Comparison of ENCODE assay signal across 36 mouse cellular contexts in genomic region chr6:72315384-72315783, GRCm38 (mm10). TPM values are rescaled to one million over a fixed set of nuclear protein-coding genes. Genes with fewer than 3 reads are reported as not detected.
A peak's percentile ranks its signal among the peaks of the same experiment; 100 is the strongest.
DNase-seq lines count a peak whose midpoint lies in the region; ATAC-seq and TF ChIP-seq lines count a peak whose summit lies in the region.
"Had no signal": no experiment of that assay in that cellular context is flagged by ENCODE, and none has a peak within 500 bp of the region (broad histone marks: within the 10 kb centered on the region; RNA-seq: fewer than 3 reads in every experiment).

No protein-coding gene starts in this region.

- no peak overlapping the region for H3K4me2 ChIP-seq in heart, embryonic 14.5 days (ENCODE audit: low read length)
- H3K4me2 ChIP-seq in lung, postnatal 0 days (replicated peaks; ENCODE audit: low read depth, low read length) = no peak overlapping the region
- H3K4me2 ChIP-seq in stomach, postnatal 0 days (replicated peaks; ENCODE audit: low read depth) = no peak overlapping the region
- H3K4me2 ChIP-seq: embryonic facial prominence, embryonic 13.5 days; forebrain, embryonic 15.5 days; liver, embryonic 12.5 days; midbrain, embryonic 12.5 days; neural tube, embryonic 12.5 days had no signal

- H3K27me3 ChIP-seq in heart, embryonic 14.5 days (ENCODE audit: control insufficient read depth, insufficient read depth, low read length) = no peaks in the 10 kb centered on the region
- no peaks in the 10 kb centered on the region for H3K27me3 ChIP-seq in lung, postnatal 0 days (replicated peaks; ENCODE audit: insufficient read depth, low read length)
- H3K27me3 ChIP-seq in stomach, postnatal 0 days (ENCODE audit: control insufficient read depth, insufficient read depth, low read length) = no peaks in the 10 kb centered on the region
- H3K27me3 ChIP-seq: embryonic facial prominence, embryonic 13.5 days; forebrain, embryonic 15.5 days; liver, embryonic 12.5 days; midbrain, embryonic 12.5 days; neural tube, embryonic 12.5 days had no signal

- TF ChIP-seq EP300 in lung, postnatal 0 days (IDR thresholded peaks at IDR 0.05) = no peak; the same call in 1 of the 2 replicates
- no peak for TF ChIP-seq EP300 in stomach, postnatal 0 days (optimal IDR thresholded peaks at IDR 0.05)

- no peak for TF ChIP-seq CTCF in gastrocnemius, adult 2 months (IDR thresholded peaks at IDR 0.05)
- TF ChIP-seq CTCF in lung, postnatal 0 days (IDR thresholded peaks at IDR 0.05) = no peak
- TF ChIP-seq CTCF in stomach, postnatal 0 days (IDR thresholded peaks at IDR 0.05; ENCODE audit: low read depth) = no peak

- intact Hi-C loops in gastrocnemius, adult 2 months (cut with DNase I) = loop anchor here (5.0 kb wide), 1 partner anchor 128 kb away; no protein-coding TSS in a partner anchor
- intact Hi-C loops in heart, postnatal 10 days (cut with DNase I) = no loop called here

- H3K36me3 ChIP-seq in heart, embryonic 14.5 days (ENCODE audit: control insufficient read depth, insufficient read depth, low read length) = peaks cover 38% of the 10 kb centered on the region
- peaks cover 25% of the 10 kb centered on the region for H3K36me3 ChIP-seq in lung, postnatal 0 days (ENCODE audit: insufficient read depth, low read length)
- H3K36me3 ChIP-seq in stomach, postnatal 0 days (ENCODE audit: control insufficient read depth, insufficient read depth, low read length) = peaks cover 2% of the 10 kb centered on the region; the same call in 1 of the 2 replicates

- H3K4me3 ChIP-seq in gastrocnemius, adult 2 months = no peak overlapping the region
- no peak overlapping the region for H3K4me3 ChIP-seq in heart, embryonic 14.5 days (ENCODE audit: control insufficient read depth in 1 of 2, insufficient read depth in 1 of 2, low read depth in 1 of 2, low read length in 2 of 2)
- H3K4me3 ChIP-seq in lung, postnatal 0 days (ENCODE audit: low read depth, low read length) = no peak overlapping the region
- H3K4me3 ChIP-seq in stomach, postnatal 0 days (ENCODE audit: low read depth, low read length) = no peak overlapping the region
- H3K4me3 ChIP-seq: embryonic facial prominence, embryonic 13.5 days; forebrain, embryonic 10.5 days; forebrain, embryonic 15.5 days; liver, embryonic 12.5 days; midbrain, embryonic 12.5 days; myocyte; neural tube, embryonic 12.5 days had no signal

- peak overlapping the region; percentile 27; the same call in 1 of the 2 replicates for H3K9ac ChIP-seq in heart, embryonic 14.5 days (ENCODE audit: low read length)
- H3K9ac ChIP-seq in lung, postnatal 0 days (replicated peaks; ENCODE audit: low read depth) = no peak overlapping the region
- H3K9ac ChIP-seq in stomach, postnatal 0 days (ENCODE audit: low read length) = no peak overlapping the region
- H3K9ac ChIP-seq: embryonic facial prominence, embryonic 13.5 days; forebrain, embryonic 15.5 days; liver, embryonic 12.5 days; liver, postnatal 0 days; midbrain, embryonic 12.5 days; neural tube, embryonic 12.5 days had no signal

- no peak for DNase-seq in gastrocnemius, adult 2 months
- no peak for DNase-seq in gastrocnemius, adult 8-10 months (ENCODE audit: low spot score in 2 of 2)
- DNase-seq in heart, postnatal 10 days = no peak
- DNase-seq in lung, postnatal 0 days (ENCODE audit: low spot score) = no peak
- DNase-seq in lung, postnatal 4 days = no peak
- DNase-seq in stomach, postnatal 0 days (ENCODE audit: low spot score) = no peak
- DNase-seq: adrenal gland, postnatal 25 days; cerebellum, adult 18-20 months; cerebellum, postnatal 10 days; gastrocnemius, postnatal 10 days; kidney, adult 8-10 months; left cerebral cortex, postnatal 4 days; liver, postnatal 0 days; right cerebral cortex, adult 18-20 months; thymus, adult 2 months; thymus, postnatal 36 days had no signal

- WGBS in heart, embryonic 14.5 days = 54% methylated on average over 2 of the region's 2 CpGs
- 76% methylated on average over 2 of the region's 2 CpGs for WGBS in lung, postnatal 0 days
- 87% methylated on average over 2 of the region's 2 CpGs for WGBS in stomach, postnatal 0 days

- peaks cover 24 to 36% of the 10 kb centered on the region in 2 experiments for H3K4me1 ChIP-seq in heart, embryonic 14.5 days (ENCODE audit: control insufficient read depth in 2 of 2, insufficient read depth in 2 of 2, low read length in 2 of 2)
- no peaks in the 10 kb centered on the region for H3K4me1 ChIP-seq in lung, postnatal 0 days (ENCODE audit: insufficient read depth, low read depth, low read length)
- no peaks in the 10 kb centered on the region for H3K4me1 ChIP-seq in stomach, postnatal 0 days (replicated peaks; ENCODE audit: control insufficient read depth, insufficient read depth)
- H3K4me1 ChIP-seq: embryonic facial prominence, embryonic 13.5 days; forebrain, embryonic 10.5 days; forebrain, embryonic 15.5 days; midbrain, embryonic 12.5 days; neural tube, embryonic 12.5 days had no signal

- H3K27ac ChIP-seq in gastrocnemius, adult 2 months = 0 out of 2 replicates have a peak overlapping the region, but pooled peaks have one; percentile 31
- peak overlapping the region; percentile 23 to 77; a peak in 3 of 4 replicates for H3K27ac ChIP-seq in heart, embryonic 14.5 days (replicated peaks in 1 of 2; ENCODE audit: control insufficient read depth in 1 of 2, insufficient read depth in 1 of 2, low read depth in 2 of 2, low read length in 2 of 2)
- H3K27ac ChIP-seq in lung, postnatal 0 days (ENCODE audit: low read length) = peak overlapping the region; percentile 26; the same call in 1 of the 2 replicates
- no peak overlapping the region for H3K27ac ChIP-seq in stomach, postnatal 0 days (replicated peaks)
- H3K27ac ChIP-seq: embryonic facial prominence, embryonic 13.5 days; forebrain, embryonic 10.5 days; forebrain, embryonic 15.5 days; kidney, postnatal 0 days; liver, embryonic 12.5 days; midbrain, embryonic 12.5 days; neural tube, embryonic 12.5 days had no signal

- ATAC-seq in heart, embryonic 14.5 days (ENCODE audit: insufficient number of reproducible peaks, insufficient read depth, low FRiP score, low read depth) = no peak
- peak; percentile 13 for ATAC-seq in lung, postnatal 0 days
- ATAC-seq in stomach, postnatal 0 days (ENCODE audit: low FRiP score, low TSS enrichment) = peak; percentile 57; the same call in 1 of the 2 replicates
- no peak for ATAC-seq in megakaryocyte progenitor cell, adult 5-6 weeks (replicated peaks; ENCODE audit: poor library complexity)
- ATAC-seq: forebrain, embryonic 15.5 days; hindbrain, embryonic 16.5 days; liver, embryonic 12.5 days; liver, postnatal 0 days had no signal

- no peaks in the 10 kb centered on the region for H3K9me3 ChIP-seq in heart, embryonic 14.5 days (ENCODE audit: control insufficient read depth, low read length)
- H3K9me3 ChIP-seq in lung, postnatal 0 days (ENCODE audit: low read length) = no peaks in the 10 kb centered on the region
- no peaks in the 10 kb centered on the region for H3K9me3 ChIP-seq in stomach, postnatal 0 days (ENCODE audit: control insufficient read depth, low read length)
- H3K9me3 ChIP-seq: embryonic facial prominence, embryonic 13.5 days; forebrain, embryonic 10.5 days; forebrain, embryonic 15.5 days; G1E; liver, embryonic 12.5 days; midbrain, embryonic 12.5 days; neural tube, embryonic 12.5 days had no signal

RNA-seq across cellular contexts. Expression of gene Sftpb, which starts 11.0 kb away (rescaled TPM):
- not detected for total RNA-seq in gastrocnemius, adult 2 months (2021)
- not detected for total RNA-seq in gastrocnemius, adult 8-10 months (2022)
- not detected in 2 replicates for polyA plus RNA-seq in heart, embryonic 14.5 days (2014; fragmentation: Nextera tagmentation; extraction: Ambion mirVana)
- not detected for total RNA-seq in heart, postnatal 10 days (2021)
- 1,292 and 1,589 TPM in 2 replicates for polyA plus RNA-seq in lung, postnatal 0 days (2015; fragmentation: Nextera tagmentation; extraction: Ambion mirVana)
- polyA plus RNA-seq in stomach, postnatal 0 days (2015; fragmentation: Nextera tagmentation; extraction: Ambion mirVana) = not detected in 2 replicates
- total RNA-seq in megakaryocyte progenitor cell, adult 5-6 weeks (2015) = not detected in 2 replicates
- not detected in 2 replicates for total RNA-seq in megakaryocyte progenitor cell, adult 5-6 weeks (2017)
- total RNA-seq: adrenal gland, adult 18-20 months; adrenal gland, postnatal 25 days; common myeloid progenitor, adult 5-6 weeks; G1E; gastrocnemius, postnatal 10 days; layer of hippocampus, adult 8-10 months; layer of hippocampus, postnatal 25 days; left cerebral cortex, adult 8-10 months had no signal
- polyA plus RNA-seq: forebrain, embryonic 10.5 days; frontal cortex, adult 2 months; G1E; hindbrain, embryonic 11.5 days; kidney, postnatal 0 days; limb, embryonic 14.5 days; liver, embryonic 12.5 days; midbrain, embryonic 12.5 days; myocyte; neural tube, embryonic 12.5 days had no signal

RNA-seq across cellular contexts. Expression of gene Usp39, which starts 29.6 kb away (rescaled TPM):
- 10 to 100 TPM; 16.4 to 18.4 TPM for total RNA-seq in gastrocnemius, adult 2 months (2021)
- total RNA-seq in gastrocnemius, adult 8-10 months (2022) = 10 to 100 TPM; 18.0 to 21.4 (median 19.6) TPM
- polyA plus RNA-seq in heart, embryonic 14.5 days (2014; fragmentation: Nextera tagmentation; extraction: Ambion mirVana) = 32.4 and 32.8 TPM in 2 replicates
- total RNA-seq in heart, postnatal 10 days (2021) = 10 to 100 TPM; 19.3 to 24.6 TPM
- polyA plus RNA-seq in lung, postnatal 0 days (2015; fragmentation: Nextera tagmentation; extraction: Ambion mirVana) = 26.1 and 27.4 TPM in 2 replicates
- polyA plus RNA-seq in stomach, postnatal 0 days (2015; fragmentation: Nextera tagmentation; extraction: Ambion mirVana) = 20.1 and 21.0 TPM in 2 replicates
- total RNA-seq in megakaryocyte progenitor cell, adult 5-6 weeks (2015) = 66.8 and 71.3 TPM in 2 replicates
- 113 and 115 TPM in 2 replicates for total RNA-seq in megakaryocyte progenitor cell, adult 5-6 weeks (2017)

RNA-seq across cellular contexts. Expression of gene 0610030E20Rik, which starts 31.7 kb away (rescaled TPM):
- 10 to 100 TPM; 10.1 to 11.7 TPM for total RNA-seq in gastrocnemius, adult 2 months (2021)
- 1 to 10 TPM; 7.7 to 9.6 (median 8.8) TPM for total RNA-seq in gastrocnemius, adult 8-10 months (2022)
- 13.7 and 13.8 TPM in 2 replicates for polyA plus RNA-seq in heart, embryonic 14.5 days (2014; fragmentation: Nextera tagmentation; extraction: Ambion mirVana)
- total RNA-seq in heart, postnatal 10 days (2021) = 10 to 100 TPM; 13.4 to 13.9 TPM
- 23.0 and 24.2 TPM in 2 replicates for polyA plus RNA-seq in lung, postnatal 0 days (2015; fragmentation: Nextera tagmentation; extraction: Ambion mirVana)
- 19.6 and 20.5 TPM in 2 replicates for polyA plus RNA-seq in stomach, postnatal 0 days (2015; fragmentation: Nextera tagmentation; extraction: Ambion mirVana)
- 30.3 and 31.9 TPM in 2 replicates for total RNA-seq in megakaryocyte progenitor cell, adult 5-6 weeks (2015)
- total RNA-seq in megakaryocyte progenitor cell, adult 5-6 weeks (2017) = 23.0 and 24.7 TPM in 2 replicates

RNA-seq across cellular contexts. Expression of gene Tmem150a, which starts 39.9 kb away (rescaled TPM):
- 10 to 100 TPM; 21.0 to 24.2 TPM for total RNA-seq in gastrocnemius, adult 2 months (2021)
- 10 to 100 TPM; 16.5 to 24.2 (median 20.8) TPM for total RNA-seq in gastrocnemius, adult 8-10 months (2022)
- 14.4 and 16.4 TPM in 2 replicates for polyA plus RNA-seq in heart, embryonic 14.5 days (2014; fragmentation: Nextera tagmentation; extraction: Ambion mirVana)
- total RNA-seq in heart, postnatal 10 days (2021) = 10 to 100 TPM; 13.6 to 17.1 TPM
- 17.6 and 25.7 TPM in 2 replicates for polyA plus RNA-seq in lung, postnatal 0 days (2015; fragmentation: Nextera tagmentation; extraction: Ambion mirVana)
- 7.7 and 8.4 TPM in 2 replicates for polyA plus RNA-seq in stomach, postnatal 0 days (2015; fragmentation: Nextera tagmentation; extraction: Ambion mirVana)
- total RNA-seq in megakaryocyte progenitor cell, adult 5-6 weeks (2015) = 1.1 and 1.2 TPM in 2 replicates
- total RNA-seq in megakaryocyte progenitor cell, adult 5-6 weeks (2017) = 0.33 TPM in 1 of 2 replicates, not detected in the other
- total RNA-seq: common myeloid progenitor, adult 5-6 weeks had no signal

RNA-seq across cellular contexts. Expression of gene Rnf181, which starts 51.4 kb away (rescaled TPM):
- 10 to 100 TPM; 24.9 to 26.6 TPM for total RNA-seq in gastrocnemius, adult 2 months (2021)
- 10 to 100 TPM; 23.5 to 29.8 (median 28.0) TPM for total RNA-seq in gastrocnemius, adult 8-10 months (2022)
- 88.3 and 89.0 TPM in 2 replicates for polyA plus RNA-seq in heart, embryonic 14.5 days (2014; fragmentation: Nextera tagmentation; extraction: Ambion mirVana)
- total RNA-seq in heart, postnatal 10 days (2021) = 10 to 100 TPM; 45.6 to 51.5 TPM
- 202 and 208 TPM in 2 replicates for polyA plus RNA-seq in lung, postnatal 0 days (2015; fragmentation: Nextera tagmentation; extraction: Ambion mirVana)
- polyA plus RNA-seq in stomach, postnatal 0 days (2015; fragmentation: Nextera tagmentation; extraction: Ambion mirVana) = 136 and 137 TPM in 2 replicates
- total RNA-seq in megakaryocyte progenitor cell, adult 5-6 weeks (2015) = 65.5 and 87.8 TPM in 2 replicates
- total RNA-seq in megakaryocyte progenitor cell, adult 5-6 weeks (2017) = 51.4 and 53.7 TPM in 2 replicates

Comparison
In these comparisons a context has a peak if more than half of its experiments do, and no peak if none do; other contexts are left out.
1. ATAC-seq: peak in lung, postnatal 0 days (single experiment) and stomach, postnatal 0 days (single experiment); none in heart, embryonic 14.5 days (single experiment) and megakaryocyte progenitor cell, adult 5-6 weeks (single experiment).